14 mouse cellular contexts compared by ENCODE assay signal in the genomic region with DNA sequence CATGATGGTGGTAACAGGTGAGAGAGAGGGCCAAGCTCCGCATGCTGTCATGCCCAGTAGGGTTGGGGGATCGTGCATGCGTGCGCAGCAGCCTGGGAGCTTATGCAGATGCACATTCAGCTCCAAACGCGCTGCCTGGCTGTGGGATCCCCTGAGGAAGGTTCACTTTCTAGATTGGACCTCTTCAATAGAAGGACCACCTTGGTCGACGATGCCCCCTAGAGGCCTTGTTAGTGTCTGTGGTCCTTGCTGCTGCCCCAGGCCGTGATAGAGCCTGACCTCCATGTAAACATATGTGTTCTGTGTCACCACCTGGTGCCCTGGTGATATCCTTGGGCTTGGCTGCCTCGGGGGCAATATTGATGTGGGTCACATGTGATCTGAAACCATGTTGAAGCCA. TPM values are rescaled to one million over a fixed set of nuclear protein-coding genes. Genes with fewer than 3 reads are reported as not detected.
DNase-seq lines count a peak whose midpoint lies in the region; ATAC-seq and TF ChIP-seq lines count a peak whose summit lies in the region.
"Had no signal": no experiment of that assay in that cellular context is flagged by ENCODE, and none has a peak within 500 bp of the region (broad histone marks: within the 10 kb centered on the region; RNA-seq: fewer than 3 reads in every experiment).

No protein-coding gene starts in this region.

- peak; percentile 54 for DNase-seq in hindbrain, embryonic 10.5 days (ENCODE audit: low spot score)
- DNase-seq in midbrain, embryonic 14.5 days: peak; percentile 56
- peak; percentile 62 for DNase-seq in retina, postnatal 1 day
- DNase-seq in right cerebral cortex, adult 2 months (ENCODE audit: low spot score in 2 of 2): no peak
- no peak for DNase-seq in cerebellum, adult 18-20 months
- DNase-seq: adrenal gland, postnatal 36 days; cerebellum, adult 8-10 months; heart, adult 2 months; lung, postnatal 10 days had no signal

- H3K4me3 ChIP-seq in hindbrain, embryonic 10.5 days: no peak overlapping the region
- no peak overlapping the region for H3K4me3 ChIP-seq in hindbrain, embryonic 13.5 days
- H3K4me3 ChIP-seq in midbrain, embryonic 14.5 days (replicated peaks; ENCODE audit: low read depth, low read length): no peak overlapping the region
- no peak overlapping the region for H3K4me3 ChIP-seq in midbrain, embryonic 15.5 days
- H3K4me3 ChIP-seq in cortical plate, adult 2 months (ENCODE audit: insufficient read depth, low read length): no peak overlapping the region
- H3K4me3 ChIP-seq: heart, adult 2 months; limb, embryonic 13.5 days had no signal

- no peak overlapping the region for H3K4me2 ChIP-seq in hindbrain, embryonic 13.5 days
- no peak overlapping the region for H3K4me2 ChIP-seq in midbrain, embryonic 14.5 days (ENCODE audit: low read length)
- H3K4me2 ChIP-seq in midbrain, embryonic 15.5 days: no peak overlapping the region
- H3K4me2 ChIP-seq: limb, embryonic 13.5 days had no signal

- no peak overlapping the region for H3K27ac ChIP-seq in hindbrain, embryonic 10.5 days
- no peak overlapping the region for H3K27ac ChIP-seq in hindbrain, embryonic 13.5 days
- H3K27ac ChIP-seq in midbrain, embryonic 14.5 days (replicated peaks; ENCODE audit: low read depth, low read length): no peak overlapping the region
- no peak overlapping the region for H3K27ac ChIP-seq in midbrain, embryonic 15.5 days
- no peak overlapping the region for H3K27ac ChIP-seq in cortical plate, adult 2 months (ENCODE audit: insufficient read depth, low read length)
- H3K27ac ChIP-seq: heart, adult 2 months; limb, embryonic 13.5 days had no signal

- no peak for ATAC-seq in hindbrain, embryonic 13.5 days (ENCODE audit: low FRiP score)
- no peak for ATAC-seq in midbrain, embryonic 14.5 days (ENCODE audit: low FRiP score, low TSS enrichment)
- ATAC-seq in midbrain, embryonic 15.5 days (replicated peaks): no peak
- ATAC-seq: Patski had no signal

- no peak overlapping the region for H3K9ac ChIP-seq in hindbrain, embryonic 13.5 days
- H3K9ac ChIP-seq in midbrain, embryonic 14.5 days (replicated peaks; ENCODE audit: low read length): no peak overlapping the region
- no peak overlapping the region for H3K9ac ChIP-seq in midbrain, embryonic 15.5 days
- H3K9ac ChIP-seq: limb, embryonic 13.5 days had no signal

- no peak for TF ChIP-seq POLR2A in cortical plate, adult 2 months (IDR thresholded peaks at IDR 0.05; ENCODE audit: extremely low read depth, insufficient read depth, low read length)

- H3K27me3 ChIP-seq in hindbrain, embryonic 10.5 days (ENCODE audit: insufficient read depth, poor library complexity, severe bottlenecking): 0 out of 2 replicates have a peak, but pooled peaks cover 5% of the 10 kb centered on the region
- H3K27me3 ChIP-seq in hindbrain, embryonic 13.5 days: no peaks in the 10 kb centered on the region
- no peaks in the 10 kb centered on the region for H3K27me3 ChIP-seq in midbrain, embryonic 14.5 days (ENCODE audit: control insufficient read depth, insufficient read depth, low read length)
- no peaks in the 10 kb centered on the region for H3K27me3 ChIP-seq in midbrain, embryonic 15.5 days (replicated peaks)

- H3K4me1 ChIP-seq in hindbrain, embryonic 10.5 days (replicated peaks): peaks cover 47% of the 10 kb centered on the region
- peaks cover 22% of the 10 kb centered on the region for H3K4me1 ChIP-seq in hindbrain, embryonic 13.5 days (replicated peaks)
- peaks cover 17% of the 10 kb centered on the region; the same call in 1 of the 2 replicates for H3K4me1 ChIP-seq in midbrain, embryonic 14.5 days (ENCODE audit: control insufficient read depth, insufficient read depth, low read length)
- H3K4me1 ChIP-seq in midbrain, embryonic 15.5 days: peaks cover 17% of the 10 kb centered on the region
- no peaks in the 10 kb centered on the region for H3K4me1 ChIP-seq in cortical plate, adult 2 months (ENCODE audit: control insufficient read depth, insufficient read depth, low read length)
- H3K4me1 ChIP-seq: limb, embryonic 13.5 days had no signal

- no peaks in the 10 kb centered on the region for H3K36me3 ChIP-seq in hindbrain, embryonic 10.5 days
- no peaks in the 10 kb centered on the region for H3K36me3 ChIP-seq in hindbrain, embryonic 13.5 days
- no peaks in the 10 kb centered on the region for H3K36me3 ChIP-seq in midbrain, embryonic 14.5 days (ENCODE audit: control insufficient read depth, insufficient read depth, low read length)
- no peaks in the 10 kb centered on the region for H3K36me3 ChIP-seq in midbrain, embryonic 15.5 days (replicated peaks)
- H3K36me3 ChIP-seq: limb, embryonic 13.5 days had no signal

- no peaks in the 10 kb centered on the region for H3K9me3 ChIP-seq in hindbrain, embryonic 10.5 days
- H3K9me3 ChIP-seq in hindbrain, embryonic 13.5 days: no peaks in the 10 kb centered on the region
- H3K9me3 ChIP-seq in midbrain, embryonic 14.5 days (ENCODE audit: control insufficient read depth, low read length): no peaks in the 10 kb centered on the region
- H3K9me3 ChIP-seq in midbrain, embryonic 15.5 days: no peaks in the 10 kb centered on the region
- H3K9me3 ChIP-seq: limb, embryonic 13.5 days had no signal

- WGBS in hindbrain, embryonic 10.5 days: 27% methylated on average over 10 of the region's 10 CpGs
- 23% methylated on average over 10 of the region's 10 CpGs for WGBS in hindbrain, embryonic 13.5 days
- WGBS in midbrain, embryonic 14.5 days: 15% methylated on average over 10 of the region's 10 CpGs
- WGBS in midbrain, embryonic 15.5 days: 19% methylated on average over 10 of the region's 10 CpGs

- TF ChIP-seq CTCF in cortical plate, adult 2 months (IDR thresholded peaks at IDR 0.05; ENCODE audit: extremely low read depth, insufficient read depth, low read length): 0 out of 2 replicates have a peak, but pooled peaks have one; percentile 15

RNA-seq across cellular contexts. Expression of a gene that starts 30.3 kb away (rescaled TPM):
- 13.5 and 16.0 TPM in 2 replicates for polyA plus RNA-seq in hindbrain, embryonic 10.5 days (2016; fragmentation: Nextera tagmentation; extraction: Ambion mirVana)
- polyA plus RNA-seq in hindbrain, embryonic 13.5 days (2015; fragmentation: Nextera tagmentation; extraction: Ambion mirVana): 14.3 and 16.1 TPM in 2 replicates
- 23.2 and 25.3 TPM in 2 replicates for polyA plus RNA-seq in midbrain, embryonic 14.5 days (2014; fragmentation: Nextera tagmentation; extraction: Ambion mirVana)
- 24.2 and 25.6 TPM in 2 replicates for polyA plus RNA-seq in midbrain, embryonic 15.5 days (2015; fragmentation: Nextera tagmentation; extraction: Ambion mirVana)
- 85.8 and 91.8 TPM in 2 replicates for polyA plus RNA-seq in cortical plate, adult 2 months (2012; rRNA removed)

Comparison
In these comparisons a context has a peak if more than half of its experiments do, and no peak if none do; other contexts are left out.
1. DNase-seq: peak in hindbrain, embryonic 10.5 days (single experiment), midbrain, embryonic 14.5 days (single experiment) and retina, postnatal 1 day (single experiment); none in right cerebral cortex, adult 2 months (0 of 2) and cerebellum, adult 18-20 months (0 of 2).